Mouse (Mus musculus) heart, adult 2 months (tissue): ENCODE measurements at regions not wholly inside any gene's neighbourhood (a gene's known extent, or its start where the extent isn't known, plus 50 kb on each side); places are given as distances from the start of the nearest gene placed in this dataset.

Source experiments
- CTCF ChIP-seq: fragments of 200-600 bp; IDR thresholded peaks from 2 replicates; pipeline ENCODE4 v1.8.1; 2022; ENCODE audit warnings: antibody characterized with exemption, mild to moderate bottlenecking, moderate library complexity
- POLR2A ChIP-seq: fragments of 200-500 bp; IDR thresholded peaks from 2 replicates; pipeline ENCODE4 v1.6.1; 2011; ENCODE audit warnings: mild to moderate bottlenecking, low read depth, low read length, control low read depth; ENCODE audit not compliant: insufficient read depth

DNA sequence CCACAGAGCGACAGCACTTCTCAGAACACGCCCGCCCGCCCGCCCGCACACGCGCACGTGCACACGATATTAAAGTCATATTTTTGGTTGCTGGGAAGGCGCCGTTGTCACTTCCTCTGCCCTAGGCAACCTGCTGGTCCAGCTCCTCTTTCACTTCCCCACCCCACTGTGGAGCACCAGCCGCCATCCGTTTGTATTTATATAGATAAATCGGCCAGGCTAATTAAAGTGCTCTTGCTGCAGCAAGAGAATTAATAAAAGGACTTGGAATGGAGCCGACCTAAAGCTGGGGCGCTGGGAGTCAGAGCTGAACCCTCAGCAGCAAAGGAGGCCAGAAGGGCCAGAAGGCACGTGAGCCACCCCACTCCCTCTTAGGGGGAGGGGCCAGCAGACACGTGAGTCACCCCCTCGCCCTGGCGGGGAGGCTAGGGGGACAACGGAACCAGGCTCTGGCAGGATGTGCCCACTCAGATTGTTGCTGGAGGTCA lies 100.6 kb upstream of the Unc5b start:
- TF ChIP-seq CTCF: no peak
- TF ChIP-seq POLR2A: no peak
